Mouse (Mus musculus) heart, adult 2 months (tissue): ENCODE results near the gene Kcnk5.

Experiments used
- CTCF ChIP-seq: fragments of 200-600 bp; IDR thresholded peaks from 2 replicates; pipeline ENCODE4 v1.8.1; 2022; ENCODE audit warnings: antibody characterized with exemption, mild to moderate bottlenecking, moderate library complexity
- EP300 ChIP-seq: fragments of 200-500 bp; IDR thresholded peaks from 2 replicates; pipeline ENCODE4 v1.6.1; 2011; ENCODE audit warnings: low read depth, low read length, control low read depth; ENCODE audit not compliant: insufficient read depth
- POLR2A ChIP-seq: fragments of 200-500 bp; IDR thresholded peaks from 2 replicates; pipeline ENCODE4 v1.6.1; 2011; ENCODE audit warnings: mild to moderate bottlenecking, low read depth, low read length, control low read depth; ENCODE audit not compliant: insufficient read depth

DNA sequence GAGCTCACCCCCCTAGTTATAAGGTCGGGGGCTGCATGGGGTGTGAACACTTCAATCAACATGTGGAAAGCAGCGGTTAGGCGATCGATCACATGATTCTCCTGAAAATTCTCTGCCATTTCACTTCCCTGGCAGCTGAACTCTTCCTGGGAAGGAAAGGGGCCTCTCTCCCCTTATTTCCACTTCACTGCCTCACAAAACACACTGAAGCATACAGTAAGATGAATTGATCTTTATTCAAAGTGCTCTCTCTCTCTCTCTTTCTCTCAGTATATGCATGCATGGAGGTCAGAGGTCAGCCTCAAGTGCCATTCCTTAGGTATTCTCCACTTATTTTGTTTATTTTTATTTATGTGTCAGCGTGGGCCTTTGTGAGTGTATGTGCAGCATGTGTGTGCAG, 2.1 kb upstream of the Kcnk5 start:
- TF ChIP-seq POLR2A: no peak
- no peak for TF ChIP-seq CTCF
- no peak for TF ChIP-seq EP300
